Mouse (Mus musculus): ENCODE results near the gene Egflam.

The Egflam gene

DNA sequence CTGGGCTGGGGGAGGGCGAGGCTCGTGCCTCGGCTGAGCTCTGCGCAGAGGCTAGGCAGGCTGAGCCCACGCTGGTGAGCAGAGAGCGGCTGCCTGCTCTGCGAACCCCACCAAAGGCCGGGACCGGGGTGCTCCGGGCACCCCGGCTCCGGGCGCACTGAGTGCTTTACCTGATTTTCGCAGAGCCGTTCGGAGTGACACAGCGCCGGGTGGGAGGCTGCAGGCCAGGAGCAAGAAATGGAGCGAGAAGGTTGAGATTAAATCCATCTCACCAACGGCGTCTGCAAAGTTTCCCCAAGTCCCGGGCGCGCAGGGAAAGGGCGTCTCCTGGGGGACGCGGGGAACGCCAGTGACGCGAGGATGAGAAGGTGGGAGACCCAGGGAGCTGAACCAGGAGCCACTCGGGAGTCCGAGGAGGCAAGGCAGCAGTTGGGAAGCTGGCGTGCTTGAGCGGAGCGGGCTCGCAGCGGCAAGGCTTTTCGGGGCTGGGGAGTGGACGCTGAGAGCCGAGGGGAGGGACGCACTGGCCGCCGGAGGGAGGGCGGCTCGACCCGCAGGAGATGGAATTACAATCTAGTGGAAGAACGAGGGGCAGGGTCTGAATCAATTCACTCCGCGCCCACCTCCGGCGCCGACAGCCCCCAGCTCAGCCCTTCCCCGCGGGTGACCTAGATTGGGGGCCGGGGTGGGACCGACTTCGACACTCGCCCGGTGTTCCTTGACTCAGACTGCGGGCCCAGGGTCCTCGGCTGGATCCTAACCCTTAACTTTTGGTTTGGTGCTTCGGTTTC lies at the start of gene Egflam:
Gene Egflam, minus strand, starts transcription at position 578 of the 791 bp plus-strand sequence.
- ATAC-seq (ENCODE audit: insufficient number of reproducible peaks, low FRiP score, low TSS enrichment), result no peak

DNA sequence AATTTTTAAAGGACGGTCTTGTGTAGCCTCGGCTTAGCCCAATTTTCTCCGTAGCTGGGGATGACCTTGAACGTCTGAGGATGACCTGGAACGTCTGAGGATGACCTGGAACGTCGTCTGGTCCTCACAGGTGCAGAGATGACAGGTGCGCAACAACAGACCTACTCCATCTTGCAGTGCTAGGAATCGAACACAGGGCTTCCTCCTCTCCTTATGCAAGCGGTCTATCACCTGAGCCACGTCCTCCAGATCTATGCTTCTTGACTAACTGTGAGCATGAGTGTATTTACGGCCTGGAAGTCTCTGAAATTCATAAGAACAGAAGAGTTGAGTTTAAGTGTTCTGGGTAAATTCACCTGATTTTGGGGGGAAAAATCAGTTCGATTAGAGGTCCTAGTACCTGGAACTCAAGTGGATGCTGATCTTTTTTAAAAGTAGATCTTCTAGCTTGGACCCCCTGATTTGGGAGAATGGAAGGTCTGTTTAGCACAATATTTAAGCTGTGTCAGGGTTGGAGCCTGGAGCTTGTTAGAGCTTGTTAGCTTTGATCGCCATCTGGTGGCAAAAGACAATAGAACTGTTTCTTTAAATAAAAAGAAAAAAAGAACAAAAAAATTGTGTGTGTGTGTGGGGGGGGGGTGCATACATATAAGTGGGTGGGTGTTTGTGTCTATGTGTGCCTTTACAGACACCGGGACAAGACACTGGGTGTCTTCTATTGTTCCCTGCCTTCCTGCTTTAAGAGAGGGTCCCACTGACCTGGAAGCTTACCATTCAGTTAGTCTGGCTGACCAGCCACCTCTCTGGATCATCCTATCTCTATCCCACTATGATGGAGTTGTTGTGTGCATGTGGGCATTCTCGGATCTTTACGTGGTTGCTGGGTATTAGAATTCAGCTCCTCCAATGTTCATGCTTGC lies 45.5 kb upstream of the Egflam start:
- no peak for ATAC-seq (ENCODE audit: insufficient number of reproducible peaks, low FRiP score, low TSS enrichment)

DNA sequence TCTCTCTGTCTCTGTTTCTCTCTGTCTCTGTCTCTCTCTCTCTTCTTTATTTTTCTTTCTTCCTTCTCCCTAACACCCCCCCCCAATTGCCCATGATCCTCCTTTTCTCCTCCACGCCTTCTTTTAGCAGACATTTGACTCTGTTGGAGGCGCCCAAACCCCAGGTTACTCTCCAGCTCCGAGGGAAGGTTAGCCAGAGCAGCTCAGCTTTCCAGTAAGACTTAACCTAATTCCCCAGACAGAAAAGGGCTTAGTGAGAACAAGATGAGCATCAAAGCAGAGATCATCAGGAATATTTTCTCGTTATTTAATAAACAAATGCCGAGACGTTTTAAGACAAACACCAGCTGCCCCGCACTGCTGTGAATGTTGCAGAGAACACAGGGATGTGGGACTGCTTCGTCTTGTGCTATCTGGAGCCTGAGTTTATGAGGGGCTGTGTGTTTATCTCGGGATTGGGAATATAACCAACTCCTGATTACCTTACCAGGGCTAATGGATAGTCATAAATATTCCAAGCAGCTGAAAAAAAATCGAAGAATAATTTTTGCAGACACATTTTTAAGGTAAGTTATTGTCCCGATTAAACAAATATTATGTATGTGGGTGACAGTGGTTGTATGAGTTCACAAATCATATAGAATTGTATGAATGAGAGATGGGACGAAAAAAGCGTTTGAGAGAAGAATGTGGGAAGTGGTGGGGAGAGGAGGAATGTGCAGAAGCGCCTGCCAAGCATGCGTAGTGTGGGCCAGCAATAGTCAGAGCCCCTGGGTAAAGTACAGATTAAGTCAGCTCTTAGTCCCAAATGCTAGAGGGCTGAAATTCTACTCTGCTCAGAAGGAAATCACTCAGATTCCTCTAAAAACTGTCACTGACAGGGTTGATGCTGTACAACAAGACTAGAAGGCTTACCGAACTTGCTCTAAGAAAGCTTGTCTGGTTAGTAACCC lies 44.2 kb upstream of the Egflam start:
- no peak for ATAC-seq (ENCODE audit: insufficient number of reproducible peaks, low FRiP score, low TSS enrichment)

DNA sequence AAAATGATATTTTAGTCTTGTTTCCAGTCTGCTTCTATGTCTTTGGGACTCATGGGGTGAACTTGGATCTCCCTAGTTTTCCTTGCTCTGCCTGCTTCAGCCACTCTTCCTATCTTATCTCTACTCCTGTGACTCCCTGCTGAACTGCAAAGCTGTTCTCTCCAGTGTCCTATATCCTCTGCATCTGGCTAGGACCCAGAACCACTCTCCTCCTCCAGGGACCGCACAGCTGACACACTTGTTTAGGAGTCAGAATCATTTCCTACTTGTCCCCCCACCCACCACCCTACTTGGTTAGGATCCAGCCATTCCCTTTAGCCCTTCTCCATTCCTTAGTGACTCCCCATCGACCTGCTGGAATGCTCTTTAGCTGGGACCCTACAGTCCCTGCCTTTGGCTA lies 26.1 kb upstream of the Egflam start:
- ATAC-seq (ENCODE audit: insufficient number of reproducible peaks, low FRiP score, low TSS enrichment), result no peak

DNA sequence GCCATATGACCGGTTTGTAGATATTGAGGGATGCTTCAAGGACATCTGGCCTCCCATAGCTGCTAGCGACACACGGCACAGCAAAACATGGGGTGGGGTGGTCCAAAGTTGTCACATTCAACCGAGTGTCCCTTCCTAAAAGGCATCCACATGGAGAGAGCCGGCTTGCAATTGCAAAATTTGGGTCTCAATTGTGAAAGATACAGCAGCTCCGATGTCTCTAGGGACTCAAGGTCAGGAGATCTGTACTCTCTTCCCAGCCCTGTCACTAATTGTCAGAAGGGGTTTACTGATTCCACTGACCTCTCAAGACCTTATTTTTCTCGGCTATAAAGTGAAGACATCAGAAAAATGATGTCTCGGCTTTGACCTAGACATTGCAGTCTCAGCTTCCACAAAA lies 6.3 kb upstream of the Egflam start:
- ATAC-seq (ENCODE audit: insufficient number of reproducible peaks, low FRiP score, low TSS enrichment), result no peak

DNA sequence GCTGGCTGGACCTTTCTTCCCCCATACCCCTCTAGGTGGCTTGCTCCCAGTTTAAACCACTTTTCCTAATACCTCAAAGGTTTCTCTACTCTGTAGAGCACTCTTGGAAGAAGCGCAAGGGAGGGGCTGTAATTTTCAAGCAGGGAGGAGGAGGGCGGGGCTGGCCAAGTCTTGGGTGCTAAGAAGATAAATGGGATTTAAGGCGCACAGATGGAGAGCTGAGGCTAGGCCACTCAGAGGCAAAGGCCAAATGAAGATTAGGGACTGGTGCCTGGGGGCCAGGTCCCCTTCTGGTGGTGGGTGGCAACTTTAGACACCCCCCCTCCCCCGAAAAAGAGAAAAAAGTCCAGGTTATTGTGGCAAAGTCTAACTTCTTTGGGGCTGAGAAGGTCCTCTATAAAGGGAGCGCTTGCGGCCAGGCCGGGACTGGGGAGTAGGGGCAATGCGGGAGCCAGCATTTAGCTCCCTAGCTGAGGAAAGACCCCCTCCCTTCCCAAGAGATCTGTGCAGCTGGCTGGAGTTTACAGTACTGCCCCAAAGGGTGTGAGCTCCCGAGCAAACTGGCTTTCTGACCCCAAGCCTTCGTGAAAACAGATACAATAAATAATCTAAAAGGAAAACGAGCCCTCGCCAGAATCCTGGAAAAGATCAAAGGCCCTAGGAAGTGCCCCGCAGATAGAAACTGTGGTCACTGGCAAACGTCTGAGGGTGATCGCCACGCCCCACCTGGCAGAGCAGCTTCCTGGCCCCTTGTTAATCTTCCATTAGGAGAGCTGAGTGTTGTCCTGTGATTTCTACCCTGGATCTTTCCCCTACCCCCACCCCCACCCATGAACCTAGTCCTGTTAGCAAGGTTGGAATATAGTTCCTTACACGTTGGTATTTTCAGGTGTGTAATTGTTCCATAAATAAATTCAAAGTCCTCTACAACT lies 680 bp upstream of the Egflam start:
- ATAC-seq (ENCODE audit: insufficient number of reproducible peaks, low FRiP score, low TSS enrichment), result no peak

DNA sequence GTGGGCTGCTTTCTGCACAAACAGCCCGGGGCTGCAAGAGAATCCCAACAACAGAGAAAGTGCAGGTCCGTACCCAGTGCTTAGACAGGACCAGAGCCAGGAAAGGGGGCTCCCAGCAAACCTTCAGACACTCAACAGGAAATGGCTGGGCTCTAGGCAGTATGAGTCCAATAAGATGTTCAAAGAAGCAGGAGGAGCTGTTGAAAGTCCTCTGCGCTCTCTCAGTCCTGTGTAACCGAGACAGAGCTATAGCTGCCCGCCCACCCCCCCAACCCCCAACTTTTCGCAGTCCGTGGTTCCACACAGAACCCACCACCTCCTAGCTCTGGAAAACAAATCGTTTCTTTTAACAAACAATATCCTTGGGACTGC lies 763 bp downstream of the Egflam start:
- no peak for ATAC-seq (ENCODE audit: insufficient number of reproducible peaks, low FRiP score, low TSS enrichment)

DNA sequence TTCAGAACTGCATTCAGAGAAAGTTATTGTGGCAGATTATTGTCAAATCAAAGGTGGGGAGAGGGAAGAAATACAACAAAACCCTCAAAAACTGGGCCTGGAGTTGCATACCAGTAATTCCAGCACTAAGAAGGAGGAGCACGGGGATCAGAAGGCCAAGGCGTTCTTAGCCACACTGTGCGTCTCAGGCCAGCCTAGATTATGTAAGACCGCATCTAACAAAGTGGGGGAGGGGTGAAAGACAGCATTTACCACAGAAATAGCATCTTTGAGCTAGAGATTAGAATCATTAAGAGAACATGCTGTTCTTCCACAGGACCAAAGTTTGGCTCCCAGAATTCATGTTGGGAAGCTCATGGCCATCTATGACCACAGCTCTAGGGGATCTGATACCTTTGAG lies 14.8 kb downstream of the Egflam start:
- ATAC-seq (ENCODE audit: insufficient number of reproducible peaks, low FRiP score, low TSS enrichment), result no peak

DNA sequence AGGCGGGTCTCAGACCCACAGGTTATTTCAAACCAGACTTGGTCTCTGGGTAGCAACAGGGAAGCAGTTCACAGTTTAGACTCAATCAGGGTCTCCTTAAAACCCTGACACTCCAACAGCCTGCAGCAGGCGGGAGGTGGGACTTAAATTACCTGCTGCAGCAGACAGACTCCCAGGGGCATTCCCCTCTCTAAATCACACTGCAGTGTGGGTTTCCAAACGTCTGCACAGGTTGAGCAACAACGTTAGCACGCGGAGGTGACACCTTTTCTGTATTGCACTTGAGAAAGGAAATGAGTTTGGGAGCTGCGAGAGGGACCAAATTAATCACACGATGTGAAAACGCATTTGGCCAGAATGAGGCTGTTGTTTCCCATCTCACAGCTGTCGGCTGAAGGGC lies 15.7 kb downstream of the Egflam start:
- no peak for ATAC-seq (ENCODE audit: insufficient number of reproducible peaks, low FRiP score, low TSS enrichment)

DNA sequence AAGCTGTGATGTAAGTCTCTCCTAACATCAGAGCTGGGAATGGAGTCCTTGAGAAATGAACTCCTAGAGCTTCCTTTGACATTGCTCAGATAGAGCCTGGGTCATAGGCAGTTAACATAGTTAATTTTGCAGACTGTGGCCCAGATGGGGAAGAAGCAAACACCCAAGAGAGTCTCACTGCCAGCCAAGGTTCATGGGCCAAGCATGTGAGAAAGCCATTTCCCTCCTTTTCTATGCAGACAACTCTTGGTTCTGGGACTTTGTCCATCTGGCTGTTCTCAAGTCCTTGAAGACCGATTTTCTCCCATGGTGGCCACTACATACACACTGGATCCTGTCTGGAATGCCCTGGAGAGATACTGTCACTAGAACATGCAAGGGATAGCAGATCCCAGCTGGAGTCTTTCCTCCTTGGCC lies 45.6 kb downstream of the Egflam start:
- no peak for ATAC-seq (ENCODE audit: insufficient number of reproducible peaks, low FRiP score, low TSS enrichment)

DNA sequence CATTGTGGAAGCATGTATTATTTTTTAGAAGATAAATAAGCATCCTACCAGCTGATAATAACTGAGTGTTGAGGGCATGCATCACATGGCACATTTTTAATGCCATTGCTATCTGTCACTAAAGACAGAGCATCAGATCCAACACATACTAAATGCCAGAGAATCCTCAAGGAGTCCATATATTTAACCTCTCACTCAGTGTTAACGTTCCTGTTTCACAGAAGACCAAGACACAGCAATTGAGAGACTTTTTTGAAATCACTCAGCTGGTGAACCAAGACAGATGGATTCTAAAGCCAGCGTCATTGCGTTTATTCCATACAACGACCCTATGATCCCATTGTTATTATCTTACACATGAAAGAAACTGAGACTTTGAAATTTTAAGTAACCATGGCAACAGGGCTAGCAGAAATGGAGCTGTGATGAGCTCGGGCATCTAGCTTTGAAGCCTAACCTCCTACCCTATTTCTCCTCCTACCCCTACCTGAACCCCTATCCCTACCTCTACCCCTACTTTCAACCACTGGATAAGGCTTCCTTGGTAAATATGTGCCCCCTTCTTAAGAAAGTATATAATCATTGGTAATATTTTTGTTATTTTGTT lies 57.4 kb downstream of the Egflam start:
- no peak for ATAC-seq (ENCODE audit: insufficient number of reproducible peaks, low FRiP score, low TSS enrichment)

DNA sequence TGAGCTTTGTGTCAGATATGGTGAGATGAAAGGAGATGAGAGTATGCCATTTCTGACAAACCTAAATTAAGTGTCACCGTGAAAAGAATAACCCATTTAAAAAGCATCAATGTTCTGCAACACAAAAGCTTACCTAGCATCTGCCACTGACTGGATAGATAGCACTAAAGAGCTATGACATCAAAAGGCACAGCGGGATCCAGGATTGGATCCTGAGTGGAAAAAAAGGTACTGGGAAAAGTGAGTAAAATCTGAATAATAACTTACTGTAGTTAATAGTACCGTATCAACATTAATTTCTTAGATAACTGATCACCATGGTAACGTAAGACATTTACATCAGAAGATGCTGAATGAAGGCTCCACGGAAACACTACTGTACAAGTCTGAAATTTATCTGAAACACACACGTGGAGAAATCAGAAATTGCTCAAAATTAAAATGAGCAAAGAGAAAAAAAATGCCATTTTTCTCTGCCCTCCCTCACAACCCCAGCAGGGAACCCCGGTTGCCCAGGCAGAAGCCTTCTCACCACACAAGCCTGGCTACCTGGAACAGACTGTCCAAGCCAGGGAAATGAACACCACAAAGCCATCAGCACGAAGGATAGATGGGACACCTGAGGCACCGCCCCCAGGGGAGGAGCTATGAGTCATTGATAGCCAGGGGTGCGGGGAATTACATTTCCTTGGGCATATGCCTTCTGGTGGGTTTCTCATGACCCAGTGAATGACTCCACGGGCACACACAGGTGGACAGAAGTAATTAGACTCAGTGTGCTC lies 63.5 kb downstream of the Egflam start:
- ATAC-seq (ENCODE audit: insufficient number of reproducible peaks, low FRiP score, low TSS enrichment), result no peak

DNA sequence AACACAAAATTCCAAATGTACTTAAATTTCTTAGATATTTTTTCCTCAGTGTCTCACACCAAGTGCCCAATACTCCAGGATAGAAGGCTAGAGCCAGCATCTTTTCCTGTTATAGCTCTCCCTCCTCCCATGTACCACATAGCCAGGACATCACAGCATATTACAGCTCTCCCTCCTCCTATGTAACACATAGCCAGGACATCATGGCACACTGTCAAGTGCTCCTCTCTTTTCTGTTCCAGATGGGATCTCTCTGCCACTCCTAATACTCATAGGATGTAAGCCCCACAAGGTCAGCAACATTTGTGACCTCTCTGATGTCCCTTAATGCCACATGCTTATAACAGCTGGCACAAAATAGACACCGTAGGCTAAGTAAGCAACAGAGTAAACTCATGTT lies 65.3 kb downstream of the Egflam start:
- ATAC-seq (ENCODE audit: insufficient number of reproducible peaks, low FRiP score, low TSS enrichment), result no peak

DNA sequence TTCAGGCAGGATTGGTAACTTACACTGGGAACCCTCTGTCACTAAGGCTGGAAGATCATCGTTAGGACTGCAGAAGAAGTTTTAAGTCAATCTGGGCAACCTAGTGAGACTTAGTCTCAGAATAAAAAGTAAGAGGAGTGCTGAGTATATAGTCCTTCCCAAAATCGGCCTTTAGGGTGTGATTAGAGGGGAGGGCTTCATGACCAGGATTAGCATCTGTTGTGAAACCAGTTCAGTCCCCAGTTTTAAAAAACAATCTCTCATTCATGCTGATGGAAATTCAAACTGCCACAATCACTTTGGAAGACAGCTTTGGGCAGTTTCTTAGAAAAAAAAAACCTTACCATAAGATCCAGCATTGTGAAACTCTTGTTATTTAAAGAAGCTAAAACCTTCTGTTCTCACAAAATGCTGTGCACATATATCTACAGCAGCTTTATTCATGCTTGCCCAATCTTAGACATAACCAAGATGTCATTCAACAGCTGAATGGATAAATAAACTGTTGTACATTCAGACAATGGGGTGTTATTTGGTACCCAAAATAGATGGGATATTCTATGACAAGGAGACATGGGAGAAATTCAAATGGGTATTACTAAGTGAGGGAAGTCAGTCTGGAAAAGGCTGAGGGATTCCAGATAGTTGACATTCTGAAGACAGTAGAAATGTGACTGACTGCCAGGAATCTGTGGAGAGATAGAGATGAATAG lies 75.4 kb downstream of the Egflam start:
- ATAC-seq (ENCODE audit: insufficient number of reproducible peaks, low FRiP score, low TSS enrichment), result no peak

DNA sequence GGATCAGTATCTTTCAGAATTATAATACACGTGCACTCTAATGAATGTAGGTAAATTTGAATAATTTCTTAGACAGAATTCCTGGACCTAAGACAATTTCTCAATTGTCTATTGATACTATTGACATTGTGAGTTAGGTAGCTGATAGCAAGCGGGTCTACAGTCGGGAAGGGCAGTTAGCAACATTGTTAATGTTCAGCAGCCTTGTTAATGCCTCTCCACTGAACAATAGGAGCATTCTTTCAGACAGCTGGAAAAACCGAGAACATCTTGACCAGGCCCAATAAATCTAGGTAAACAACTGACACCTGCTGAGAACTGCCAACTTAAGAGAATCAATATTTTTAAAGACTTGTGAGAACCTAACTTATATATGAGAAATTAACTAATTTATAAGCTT lies 77.3 kb downstream of the Egflam start:
- ATAC-seq (ENCODE audit: insufficient number of reproducible peaks, low FRiP score, low TSS enrichment), result no peak

DNA sequence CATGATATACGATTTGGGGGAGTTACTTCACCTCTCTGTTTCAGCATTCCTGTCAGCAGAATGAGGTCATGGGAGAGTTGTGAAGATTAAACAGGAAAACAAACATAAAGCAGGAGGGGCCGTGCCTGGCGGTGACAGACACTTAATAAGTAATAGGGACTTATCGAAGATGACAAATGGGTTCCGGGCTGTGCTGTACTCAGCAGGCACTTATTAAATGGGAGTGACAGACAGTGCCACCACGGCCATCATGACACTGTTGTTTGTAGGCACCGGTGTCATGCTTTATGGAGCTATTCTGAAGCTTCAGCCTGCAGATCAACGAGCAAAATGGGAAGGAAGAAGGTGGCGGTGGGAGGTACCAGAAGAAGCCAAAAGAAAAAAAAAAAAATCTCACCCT lies 82.7 kb downstream of the Egflam start:
- no peak for ATAC-seq (ENCODE audit: insufficient number of reproducible peaks, low FRiP score, low TSS enrichment)

DNA sequence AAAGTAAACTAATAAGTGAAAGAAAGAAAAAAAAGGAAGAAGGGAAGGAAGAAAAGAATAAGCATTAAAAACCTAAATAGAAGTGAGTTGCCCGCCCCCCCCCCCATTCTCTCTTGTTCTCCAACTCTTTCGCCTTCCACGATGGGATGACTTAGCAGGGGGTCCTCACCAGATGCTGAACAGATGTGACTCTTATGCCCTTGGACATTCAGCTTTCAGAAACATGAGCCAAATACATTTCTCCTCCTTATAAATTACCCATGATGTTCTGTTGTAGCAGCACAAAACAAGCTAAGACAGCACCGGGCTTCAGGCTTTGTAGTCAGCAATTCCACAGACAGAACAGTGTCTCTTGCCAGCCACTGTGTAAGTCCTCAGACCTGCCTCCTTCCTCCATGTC lies 89.5 kb downstream of the Egflam start:
- ATAC-seq (ENCODE audit: insufficient number of reproducible peaks, low FRiP score, low TSS enrichment), result no peak

DNA sequence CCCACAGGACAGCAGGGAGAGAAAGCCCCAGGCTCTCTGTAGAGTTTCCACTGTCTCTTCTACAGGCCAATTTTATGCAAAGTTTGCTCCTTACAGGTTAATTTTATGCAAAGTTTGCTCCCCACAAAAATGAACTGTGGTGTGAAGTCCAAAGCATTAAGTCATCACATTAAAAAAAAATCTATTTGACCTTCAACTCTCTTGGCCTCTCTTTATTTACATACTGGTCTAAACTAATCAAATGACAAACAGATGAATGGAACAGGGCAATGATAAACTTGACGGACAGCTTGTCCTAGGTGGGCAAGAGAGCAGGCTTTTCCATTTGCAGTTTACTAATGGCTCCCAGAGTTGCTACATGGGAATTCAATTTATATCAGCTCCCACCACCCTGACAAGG lies 98.3 kb downstream of the Egflam start:
- no peak for ATAC-seq (ENCODE audit: insufficient number of reproducible peaks, low FRiP score, low TSS enrichment)

Measured in cerebellum, adult (tissue).